Mouse (Mus musculus) forebrain, embryonic 16.5 days (tissue): ENCODE data around the gene Ngdn. TPM values are rescaled to one million over a fixed set of nuclear protein-coding genes. Genes with fewer than 3 reads are reported as not detected.
"Not testable (repeated sequence)": the region's sequence is repeated elsewhere in the genome, so short reads cannot be mapped to it uniquely, and the experiment has no call there.

Experiments
- ATAC-seq: fragments of 200-750 bp; cut with Nextera tagmentation; 2 replicates; pipeline ENCODE4 v1.8.0; 2017; ENCODE audit warnings: mild to moderate bottlenecking, moderate library complexity
- H3K27ac ChIP-seq: fragments of 300-500 bp; sonication (generic); 2 replicates; pipeline ENCODE4 v1.5.1; 2014; ENCODE audit warnings: low read length, control low read depth
- H3K27me3 ChIP-seq: fragments of 300-500 bp; sonication (generic); replicated peaks from 2 replicates; pipeline ENCODE4 v1.6.1; 2014; ENCODE audit warnings: low read length; ENCODE audit not compliant: control insufficient read depth, insufficient read depth
- H3K36me3 ChIP-seq: fragments of 300-500 bp; sonication (generic); 2 replicates; pipeline ENCODE4 v1.6.1; 2014; ENCODE audit not compliant: control insufficient read depth, insufficient read depth
- H3K4me1 ChIP-seq: fragments of 300-500 bp; sonication (generic); replicated peaks from 2 replicates; pipeline ENCODE4 v1.6.1; 2014; ENCODE audit warnings: low read length; ENCODE audit not compliant: control insufficient read depth, insufficient read depth
- H3K4me2 ChIP-seq: fragments of 300-500 bp; sonication (generic); 2 replicates; pipeline ENCODE4 v1.6.1; 2014; ENCODE audit warnings: mild to moderate bottlenecking, low read length, control low read depth
- H3K4me3 ChIP-seq: fragments of 300-500 bp; sonication (generic); replicated peaks from 2 replicates; pipeline ENCODE4 v1.5.1; 2014; ENCODE audit warnings: mild to moderate bottlenecking, low read length, control low read depth
- H3K9ac ChIP-seq: fragments of 300-500 bp; sonication (generic); replicated peaks from 2 replicates; pipeline ENCODE4 v1.6.1; 2014; ENCODE audit warnings: low read depth, low read length, control low read depth
- H3K9me3 ChIP-seq: fragments of 300-500 bp; sonication (generic); 2 replicates; pipeline ENCODE4 v1.6.1; 2016; ENCODE audit warnings: low read length; ENCODE audit not compliant: control insufficient read depth
- WGBS: fragments of 180-500 bp; shearing (Covaris S2); extraction: QIAGEN DNeasy Blood & Tissue Kit; methylation state at CpG from one replicate; pipeline ENCODE4 v1.1.7; 2014; 5-methylcytosine and 5-hydroxymethylcytosine counted together
- polyA plus RNA-seq: library from polyadenylated mRNA; unstranded; fragments of >200 nt; fragmentation: Nextera tagmentation; extraction: Ambion mirVana; gene quantifications from 2 replicates; pipeline ENCODE4 v1.2.1, GENCODE M21; 2015

The Ngdn gene
- polyA plus RNA-seq, 1 experiment from 2014 or later, result 61.2 TPM

DNA sequence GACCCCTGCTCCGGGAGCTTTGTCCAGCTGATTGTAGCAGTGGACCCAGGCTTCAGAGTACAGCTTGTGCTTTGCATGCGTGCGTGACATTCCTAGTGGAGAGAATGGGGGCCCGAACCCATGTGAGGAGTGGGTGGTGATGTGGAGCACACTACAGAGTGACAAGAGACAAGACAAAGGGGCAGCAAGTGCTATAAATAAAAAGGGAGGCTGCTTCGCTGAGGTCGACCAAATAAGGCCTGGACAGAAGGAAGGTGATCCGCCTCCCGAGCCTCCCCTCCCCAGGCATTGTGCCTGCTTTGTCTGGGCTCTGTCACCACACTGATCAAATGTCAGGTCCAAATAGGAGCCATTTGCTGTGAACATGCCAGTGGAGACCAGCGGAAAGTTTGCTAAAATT, 18.5 kb upstream of the Ngdn start:
- Histone ChIP-seq H3K9me3 (no peaks in the 10 kb centered on the region), H3K4me2 (no peak overlapping the region), H3K9ac (no peak overlapping the region; the same call in 1 of the 2 replicates), H3K27me3 (no peaks in the 10 kb centered on the region), H3K4me3 (no peak overlapping the region), H3K36me3 (no peaks in the 10 kb centered on the region), H3K4me1 (peaks cover 33% of the 10 kb centered on the region), H3K27ac (no peak overlapping the region; the same call in 1 of the 2 replicates)
- WGBS, result 51% methylated on average over 9 of the region's 9 CpGs
- ATAC-seq, result no peak

DNA sequence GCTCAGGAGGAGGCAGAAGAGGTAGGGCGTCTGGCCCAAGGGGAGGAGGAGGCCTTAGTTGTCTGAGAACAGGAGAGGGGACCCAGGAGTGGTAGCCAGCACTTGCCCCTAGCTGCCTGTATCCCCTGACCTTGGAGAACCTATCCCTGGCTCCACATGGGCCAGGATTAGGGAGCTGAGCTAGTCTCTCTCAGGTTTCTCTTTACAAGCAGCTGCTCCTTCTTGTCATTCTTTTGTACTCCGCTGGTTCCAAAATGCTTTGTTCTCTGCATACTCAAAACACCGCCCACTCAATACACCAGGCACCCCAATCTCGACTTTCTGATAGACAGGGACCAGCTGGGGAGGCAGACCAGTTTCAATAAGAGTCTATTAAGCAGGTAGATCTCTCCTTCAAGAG, 18.0 kb upstream of the Ngdn start:
- Histone ChIP-seq H3K27me3 (no peaks in the 10 kb centered on the region), H3K4me2 (no peak overlapping the region), H3K9me3 (no peaks in the 10 kb centered on the region), H3K36me3 (no peaks in the 10 kb centered on the region), H3K9ac (no peak overlapping the region; the same call in 1 of the 2 replicates), H3K4me3 (no peak overlapping the region), H3K27ac (peak overlapping the region; percentile 37), H3K4me1 (peaks cover 33% of the 10 kb centered on the region)
- WGBS, result 32% methylated on average over 4 of the region's 4 CpGs
- no peak for ATAC-seq

DNA sequence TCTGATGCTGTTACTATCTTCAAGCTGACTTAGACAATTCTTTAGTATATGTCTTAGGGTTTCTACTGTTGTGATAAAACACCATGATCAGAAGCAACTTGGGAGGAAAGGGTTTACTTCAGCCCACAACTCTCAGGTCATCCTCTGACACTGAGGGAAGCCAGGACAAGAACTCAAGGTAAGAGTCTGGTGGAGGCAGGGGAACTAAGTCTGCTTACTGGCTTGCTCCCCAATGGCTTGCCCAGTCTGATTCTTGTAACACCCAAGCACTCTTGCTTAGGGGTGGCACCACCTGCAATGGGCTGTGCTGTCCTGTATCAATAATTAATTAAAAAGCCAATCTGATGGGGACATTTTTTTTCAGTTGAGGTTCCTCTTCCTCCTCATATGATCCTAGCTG, 16.6 kb upstream of the Ngdn start:
- H3K36me3 ChIP-seq, result no peaks in the 10 kb centered on the region
- no peak overlapping the region for H3K27ac ChIP-seq
- no peak overlapping the region for H3K4me3 ChIP-seq
- H3K9ac ChIP-seq, result no peak overlapping the region
- H3K27me3 ChIP-seq, result no peaks in the 10 kb centered on the region
- H3K4me1 ChIP-seq, result peaks cover 33% of the 10 kb centered on the region
- ATAC-seq, result no peak
- no peaks in the 10 kb centered on the region for H3K9me3 ChIP-seq
- H3K4me2 ChIP-seq, result no peak overlapping the region

DNA sequence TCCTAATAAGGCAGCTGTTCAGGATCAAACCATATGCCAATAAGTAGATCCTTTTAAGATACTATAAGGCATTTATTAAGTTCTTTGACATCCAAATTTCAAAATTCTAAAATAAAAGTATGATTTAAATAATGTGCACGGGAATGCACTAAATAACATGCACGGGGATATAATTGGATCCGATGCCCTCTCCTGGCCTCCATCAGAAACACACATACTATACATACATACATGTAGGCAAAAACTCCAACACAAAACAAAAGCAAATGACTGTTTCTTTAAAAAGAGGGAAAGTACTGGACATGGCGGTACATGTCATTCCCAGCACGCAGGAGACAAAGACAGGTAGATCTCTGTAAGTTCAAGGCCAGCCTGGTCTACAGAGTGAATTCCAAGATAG, 15.4 kb upstream of the Ngdn start:
- not testable (repeated sequence) for H3K9me3 ChIP-seq, H3K9ac ChIP-seq, ATAC-seq, H3K27ac ChIP-seq, H3K36me3 ChIP-seq, H3K4me3 ChIP-seq, H3K27me3 ChIP-seq, H3K4me2 ChIP-seq
- 80% methylated on average over 5 of the region's 5 CpGs for WGBS
- peaks cover 29% of the 10 kb centered on the region for H3K4me1 ChIP-seq

DNA sequence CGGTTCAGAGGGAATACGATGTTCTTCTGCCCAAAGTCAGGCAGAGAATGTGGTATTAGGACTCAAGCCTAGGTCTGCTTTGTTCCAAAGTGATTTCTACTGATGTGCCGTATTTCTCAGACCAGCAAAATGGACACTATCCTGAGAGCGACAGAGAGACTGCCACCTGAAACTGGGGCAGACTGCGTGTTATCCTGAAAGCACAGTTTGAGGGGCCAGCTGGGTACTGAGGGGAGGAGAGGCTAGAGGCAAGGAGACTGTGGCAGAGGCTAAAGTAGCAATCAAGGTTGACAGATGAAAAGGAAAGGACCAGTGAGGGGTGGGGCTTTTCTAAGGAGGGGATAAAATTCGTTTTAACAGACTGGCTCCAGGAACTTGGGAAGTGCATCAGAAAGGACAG, 14.4 kb upstream of the Ngdn start:
- Histone ChIP-seq H3K27ac (no peak overlapping the region), H3K4me3 (no peak overlapping the region), H3K4me1 (peaks cover 20% of the 10 kb centered on the region), H3K9ac (no peak overlapping the region), H3K27me3 (no peaks in the 10 kb centered on the region), H3K4me2 (no peak overlapping the region), H3K9me3 (no peaks in the 10 kb centered on the region), H3K36me3 (no peaks in the 10 kb centered on the region)
- no peak for ATAC-seq
- WGBS, result 79% methylated on average over 6 of the region's 6 CpGs

DNA sequence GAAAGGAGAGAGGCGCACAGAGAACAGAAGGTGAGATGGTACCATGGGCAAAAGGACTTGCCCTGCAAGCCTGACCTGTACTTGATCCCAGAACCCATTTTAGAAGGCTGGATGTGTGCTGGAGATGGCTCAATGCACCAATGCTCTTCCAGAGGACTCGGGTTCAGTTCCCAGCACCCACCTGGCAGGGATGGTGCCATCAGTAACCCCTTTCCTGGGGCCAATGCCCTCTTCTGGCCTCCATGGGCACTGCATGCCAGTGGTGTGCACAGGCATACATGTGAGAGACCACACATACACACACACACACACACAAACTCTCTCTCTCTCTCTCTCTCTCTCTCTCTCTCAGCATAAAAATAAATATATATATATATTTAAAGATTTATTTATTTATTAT, 13.8 kb upstream of the Ngdn start:
- ATAC-seq, result no peak
- Histone ChIP-seq H3K9me3 (no peaks in the 10 kb centered on the region), H3K27me3 (no peaks in the 10 kb centered on the region), H3K27ac (no peak overlapping the region), H3K36me3 (no peaks in the 10 kb centered on the region), H3K4me2 (no peak overlapping the region), H3K4me3 (no peak overlapping the region), H3K4me1 (peaks cover 14% of the 10 kb centered on the region), H3K9ac (no peak overlapping the region)
- 100% methylated on average over 2 of the region's 2 CpGs for WGBS

DNA sequence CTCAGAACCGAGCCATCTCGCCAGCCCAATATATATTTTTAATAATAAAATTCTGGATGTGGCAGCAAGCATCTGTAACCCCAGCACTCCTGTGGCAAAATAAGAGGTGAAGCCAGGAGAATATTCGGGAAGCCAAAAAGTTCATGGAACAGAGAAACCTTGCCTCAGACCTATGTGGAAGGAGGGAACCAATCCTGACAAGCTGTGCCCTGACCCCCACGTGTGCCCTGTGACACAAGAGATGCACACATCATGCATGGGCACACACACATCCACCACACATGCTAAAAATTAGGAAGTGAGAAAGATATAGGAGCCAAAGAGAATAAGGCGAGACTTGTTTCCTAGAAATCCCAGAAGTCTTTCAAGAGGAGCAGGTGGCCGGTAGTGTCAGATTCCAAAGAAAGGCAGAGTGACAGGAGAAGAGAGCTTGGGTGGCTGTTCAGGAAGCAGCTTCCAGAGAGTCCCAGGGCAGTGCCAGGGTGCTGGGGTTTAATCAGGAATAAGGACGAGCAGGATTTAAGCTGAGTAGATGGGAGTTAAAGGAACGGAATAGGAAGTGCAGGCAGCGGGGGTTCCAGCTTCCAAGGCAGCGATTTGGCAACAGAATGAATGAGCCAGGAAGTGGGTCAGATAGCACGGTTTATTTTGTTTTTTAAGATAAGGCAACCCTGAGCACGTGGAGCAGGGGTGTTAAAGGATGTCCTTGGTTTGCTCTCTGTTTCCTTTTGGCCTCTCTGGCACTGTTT, 13.1 kb upstream of the Ngdn start:
- no peak for ATAC-seq
- WGBS, result 53% methylated on average over 12 of the region's 12 CpGs
- Histone ChIP-seq H3K36me3 (no peaks in the 10 kb centered on the region), H3K9ac (no peak overlapping the region), H3K4me1 (peaks cover 8% of the 10 kb centered on the region), H3K27ac (no peak overlapping the region), H3K4me3 (no peak overlapping the region), H3K9me3 (no peaks in the 10 kb centered on the region), H3K27me3 (no peaks in the 10 kb centered on the region), H3K4me2 (no peak overlapping the region)

DNA sequence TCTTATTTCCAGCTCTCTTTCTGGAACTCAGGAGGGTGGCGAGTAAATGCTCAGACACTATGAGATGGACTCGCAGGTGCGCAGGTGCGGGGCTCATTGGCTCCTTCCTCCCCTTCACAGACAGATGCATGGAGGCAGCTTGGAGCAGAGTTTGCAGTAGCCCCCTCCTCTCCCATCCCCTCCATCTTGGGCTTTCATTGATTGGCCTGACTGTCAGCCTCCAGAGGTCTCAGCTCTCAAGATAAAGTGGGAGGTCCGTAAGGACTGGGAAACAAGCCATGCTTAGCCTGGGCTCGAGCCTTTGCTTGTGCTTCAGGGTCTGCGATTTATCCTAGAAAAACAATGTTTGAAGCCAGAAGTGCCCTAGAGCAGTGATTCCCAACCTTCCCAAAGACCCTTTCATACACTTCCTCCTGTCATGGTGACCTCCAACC, 12.6 kb upstream of the Ngdn start:
- peaks cover 5% of the 10 kb centered on the region for H3K4me1 ChIP-seq
- H3K4me3 ChIP-seq, result no peak overlapping the region
- H3K4me2 ChIP-seq, result no peak overlapping the region
- no peak for ATAC-seq
- no peaks in the 10 kb centered on the region for H3K36me3 ChIP-seq
- no peaks in the 10 kb centered on the region for H3K27me3 ChIP-seq
- 65% methylated on average over 7 of the region's 7 CpGs for WGBS
- no peak overlapping the region for H3K9ac ChIP-seq
- no peaks in the 10 kb centered on the region for H3K9me3 ChIP-seq
- no peak overlapping the region for H3K27ac ChIP-seq

DNA sequence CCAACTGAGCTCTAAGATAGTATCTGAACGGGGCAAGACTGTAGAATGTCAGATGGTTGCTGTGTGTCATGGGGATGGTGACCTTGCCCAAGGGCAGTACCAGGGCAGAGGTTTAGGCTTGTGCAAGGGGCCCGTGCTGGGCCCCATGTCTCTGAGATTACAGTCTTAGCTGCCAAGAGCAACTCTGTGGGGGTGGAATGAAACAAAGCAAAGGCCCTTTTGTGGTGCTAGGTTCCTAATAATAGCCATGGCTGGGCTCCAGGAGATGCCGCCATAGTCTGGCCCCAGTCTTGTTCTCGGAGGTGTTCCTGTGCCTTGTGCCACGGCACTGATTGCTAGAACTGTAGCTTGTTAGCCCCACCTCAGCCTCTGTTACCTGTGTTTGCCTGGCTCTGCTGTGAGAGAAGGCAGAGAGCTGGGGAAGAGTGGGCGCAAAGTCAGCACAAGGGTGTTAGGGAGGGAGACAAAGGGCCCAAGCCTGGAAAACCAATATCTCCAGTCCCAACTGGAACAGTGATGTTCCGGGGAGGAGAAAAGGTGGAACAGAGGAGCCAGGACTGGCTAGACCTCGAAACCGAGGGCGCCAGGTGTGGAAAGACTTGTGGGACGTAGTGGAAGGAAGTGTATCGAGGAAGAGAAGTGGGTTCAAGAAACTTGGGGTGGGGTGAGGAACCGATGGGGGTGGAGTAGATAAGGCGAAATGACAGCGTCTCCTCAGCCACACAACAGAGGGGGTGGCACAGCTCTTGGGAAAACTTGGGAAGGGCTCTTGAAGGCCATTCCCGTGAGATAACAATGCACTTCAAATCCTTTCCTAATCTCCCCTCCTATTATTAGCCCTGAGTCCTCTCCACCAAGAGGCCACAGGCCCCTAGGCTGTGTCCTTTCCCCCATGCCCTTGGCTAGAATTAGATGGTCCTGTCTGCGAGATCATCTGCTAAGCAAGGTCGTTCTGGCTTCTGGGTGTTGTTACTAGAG, 11.1 kb upstream of the Ngdn start:
- Histone ChIP-seq H3K4me2 (no peak overlapping the region), H3K4me3 (no peak overlapping the region), H3K27ac (no peak overlapping the region), H3K9ac (no peak overlapping the region), H3K27me3 (no peaks in the 10 kb centered on the region), H3K4me1 (peaks cover 5% of the 10 kb centered on the region), H3K9me3 (no peaks in the 10 kb centered on the region), H3K36me3 (no peaks in the 10 kb centered on the region)
- ATAC-seq, result no peak
- WGBS, result 65% methylated on average over 18 of the region's 18 CpGs
